Mouse (Mus musculus) cerebellum, adult 2 months (tissue): Measurements from ENCODE around the gene Slc26a3.

Source experiments
- CTCF ChIP-seq: fragments of 200-500 bp; IDR thresholded peaks from 2 replicates; pipeline ENCODE4 v1.5.1; 2011; ENCODE audit warnings: low read depth, mild to moderate bottlenecking, control low read depth, low read length, moderate library complexity, borderline replicate concordance; ENCODE audit not compliant: insufficient read depth
- POLR2A ChIP-seq: fragments of 200-500 bp; IDR thresholded peaks from 2 replicates; pipeline ENCODE4 v1.6.1; 2011; ENCODE audit warnings: low read length, control low read depth, borderline replicate concordance; ENCODE audit not compliant: insufficient read depth

DNA sequence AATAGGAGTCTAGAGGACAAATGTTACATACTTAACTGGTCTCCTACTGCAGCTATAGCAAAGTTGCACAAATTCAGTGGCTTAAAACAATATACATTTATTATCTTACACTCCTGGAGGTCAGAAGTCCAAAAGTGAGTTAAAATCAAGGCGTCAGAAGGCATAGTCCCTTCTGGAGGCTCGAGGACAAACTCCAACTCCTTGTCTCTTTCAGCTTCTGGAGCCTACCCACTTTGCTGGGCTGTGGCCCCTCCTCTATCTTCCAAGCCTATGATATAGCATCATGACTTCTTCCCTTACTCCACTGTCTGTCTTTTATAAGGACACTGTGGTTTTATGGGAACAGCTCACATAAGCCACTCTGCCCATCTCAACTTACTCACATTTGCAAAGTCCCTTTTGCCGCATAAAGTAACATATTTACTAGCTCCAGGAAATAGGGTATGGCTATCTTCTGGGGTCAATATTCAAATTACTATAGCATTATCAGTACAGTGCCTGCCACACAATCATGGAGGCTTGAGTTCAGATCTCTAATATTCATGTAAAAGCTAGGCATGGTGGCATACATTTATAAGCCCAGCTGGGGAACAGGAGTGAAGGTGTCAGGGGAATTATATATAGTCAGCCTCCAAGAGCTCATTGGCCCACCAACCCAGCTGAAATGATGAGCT, 31.4 kb downstream of the Slc26a3 start:
- TF ChIP-seq CTCF (no peak), POLR2A (no peak)
